Mouse (Mus musculus) heart, embryonic 13.5 days (tissue): ENCODE results near the gene Ift57. TPM values are rescaled to one million over a fixed set of nuclear protein-coding genes. Genes with fewer than 3 reads are reported as not detected.

Experiments
- ATAC-seq: fragments of 200-750 bp; cut with Nextera tagmentation; 2 replicates; pipeline ENCODE4 v1.8.0; 2017; ENCODE audit warnings: moderate TSS enrichment; ENCODE audit not compliant: insufficient number of reproducible peaks, low FRiP score, low TSS enrichment; ENCODE audit errors: extremely low read depth
- H3K27ac ChIP-seq: fragments of 300-500 bp; sonication (generic); replicated peaks from 2 replicates; pipeline ENCODE4 v1.5.1; 2015; ENCODE audit warnings: moderate library complexity, mild to moderate bottlenecking, inconsistent platforms
- H3K27me3 ChIP-seq: fragments of 300-500 bp; sonication (generic); replicated peaks from 2 replicates; pipeline ENCODE4 v1.6.1; 2015; ENCODE audit warnings: mild to moderate bottlenecking, inconsistent platforms
- H3K36me3 ChIP-seq: fragments of 300-500 bp; sonication (generic); 2 replicates; pipeline ENCODE4 v1.6.1; 2015; ENCODE audit warnings: mild to moderate bottlenecking, inconsistent platforms
- H3K4me1 ChIP-seq: fragments of 300-500 bp; sonication (generic); 2 replicates; pipeline ENCODE4 v1.6.1; 2015; ENCODE audit warnings: inconsistent platforms
- H3K4me2 ChIP-seq: fragments of 300-500 bp; sonication (generic); 2 replicates; pipeline ENCODE4 v1.6.1; 2015; ENCODE audit warnings: inconsistent platforms, mild to moderate bottlenecking, moderate library complexity
- H3K4me3 ChIP-seq: fragments of 300-500 bp; sonication (generic); 2 replicates; pipeline ENCODE4 v1.5.1; 2015; ENCODE audit warnings: moderate library complexity, mild to moderate bottlenecking, inconsistent platforms
- H3K9ac ChIP-seq: fragments of 300-500 bp; sonication (generic); 2 replicates; pipeline ENCODE4 v1.6.1; 2015; ENCODE audit warnings: inconsistent platforms, mild to moderate bottlenecking, moderate library complexity
- H3K9me3 ChIP-seq: fragments of 300-500 bp; sonication (generic); 2 replicates; pipeline ENCODE4 v1.6.1; 2016; ENCODE audit warnings: inconsistent platforms
- WGBS: fragments of 180-500 bp; shearing (Covaris S2); methylation state at CpG from one replicate; pipeline ENCODE4 v1.1.7; 2015; ENCODE audit warnings: mixed read lengths; 5-methylcytosine and 5-hydroxymethylcytosine counted together
- polyA plus RNA-seq: library from polyadenylated mRNA; unstranded; fragments of >200 nt; fragmentation: Nextera tagmentation; extraction: Ambion mirVana; gene quantifications from 2 replicates; pipeline ENCODE4 v1.2.1, GENCODE M21; 2015

Ift57 gene
- 16.0 and 19.6 TPM in 2 replicates for polyA plus RNA-seq

GRCm38 (mm10) chr16:49698620-49699525, at the start of gene Ift57:
TSS of gene Ift57 (plus strand) at chr16:49699233.
- Histone ChIP-seq H3K27me3 (no peaks in the 10 kb centered on the region), H3K4me3 (peak within 1 kb of the TSS; percentile 79), H3K9ac (peak within 1 kb of the TSS; percentile 82), H3K36me3 (no peaks in the 10 kb centered on the region), H3K27ac (no peak within 1 kb of the TSS; the same call in 1 of the 2 replicates), H3K9me3 (no peaks in the 10 kb centered on the region), H3K4me1 (peaks cover 18% of the 10 kb centered on the region), H3K4me2 (peak within 1 kb of the TSS; percentile 82)
- 1% methylated on average over 53 of the region's 53 CpGs for WGBS
- ATAC-seq = peak; percentile 100

GRCm38 (mm10) chr16:49657182-49657581, 41.9 kb upstream of the Ift57 start:
- no peaks in the 10 kb centered on the region for H3K27me3 ChIP-seq
- no peaks in the 10 kb centered on the region for H3K4me1 ChIP-seq
- no peak overlapping the region for H3K9ac ChIP-seq
- ATAC-seq = no peak
- no peak overlapping the region for H3K4me3 ChIP-seq
- H3K9me3 ChIP-seq = no peaks in the 10 kb centered on the region
- H3K36me3 ChIP-seq = no peaks in the 10 kb centered on the region
- WGBS = 82% methylated on average over 4 of the region's 4 CpGs
- H3K4me2 ChIP-seq = no peak overlapping the region
- H3K27ac ChIP-seq = no peak overlapping the region

GRCm38 (mm10) chr16:49658029-49658428, 41.0 kb upstream of the Ift57 start:
- Histone ChIP-seq H3K4me1 (no peaks in the 10 kb centered on the region), H3K4me3 (no peak overlapping the region), H3K27ac (no peak overlapping the region), H3K9ac (no peak overlapping the region), H3K27me3 (no peaks in the 10 kb centered on the region), H3K36me3 (no peaks in the 10 kb centered on the region), H3K4me2 (no peak overlapping the region), H3K9me3 (no peaks in the 10 kb centered on the region)
- no peak for ATAC-seq
- 55% methylated on average over 5 of the region's 5 CpGs for WGBS

- H3K4me2 ChIP-seq = no peak overlapping the region
- H3K27me3 ChIP-seq = no peaks in the 10 kb centered on the region
- H3K9me3 ChIP-seq = no peaks in the 10 kb centered on the region
- no peak overlapping the region for H3K4me3 ChIP-seq
- H3K4me1 ChIP-seq = no peaks in the 10 kb centered on the region
- WGBS = 51% methylated on average over 2 of the region's 2 CpGs
- no peak overlapping the region for H3K27ac ChIP-seq
- ATAC-seq = no peak
- H3K36me3 ChIP-seq = no peaks in the 10 kb centered on the region
- no peak overlapping the region for H3K9ac ChIP-seq
Observed at GRCm38 (mm10) chr16:49659131-49659530, 39.9 kb upstream of the Ift57 start.

GRCm38 (mm10) chr16:49660111-49660510, 38.9 kb upstream of the Ift57 start:
- Histone ChIP-seq H3K36me3 (no peaks in the 10 kb centered on the region), H3K27ac (no peak overlapping the region), H3K9ac (no peak overlapping the region), H3K27me3 (no peaks in the 10 kb centered on the region), H3K4me1 (no peaks in the 10 kb centered on the region), H3K9me3 (no peaks in the 10 kb centered on the region), H3K4me2 (no peak overlapping the region), H3K4me3 (no peak overlapping the region)
- WGBS = 73% methylated on average over 3 of the region's 3 CpGs
- ATAC-seq = no peak

GRCm38 (mm10) chr16:49662201-49662600, 36.8 kb upstream of the Ift57 start:
- Histone ChIP-seq H3K4me2 (no peak overlapping the region), H3K9ac (no peak overlapping the region), H3K27ac (no peak overlapping the region), H3K36me3 (no peaks in the 10 kb centered on the region), H3K9me3 (no peaks in the 10 kb centered on the region), H3K4me1 (no peaks in the 10 kb centered on the region), H3K4me3 (no peak overlapping the region), H3K27me3 (no peaks in the 10 kb centered on the region)
- 81% methylated on average over 6 of the region's 6 CpGs for WGBS
- no peak for ATAC-seq

GRCm38 (mm10) chr16:49664677-49665076, 34.4 kb upstream of the Ift57 start:
- WGBS = 80% methylated on average over 7 of the region's 7 CpGs
- Histone ChIP-seq H3K4me2 (no peak overlapping the region), H3K27me3 (no peaks in the 10 kb centered on the region), H3K4me3 (no peak overlapping the region), H3K4me1 (no peaks in the 10 kb centered on the region), H3K9me3 (no peaks in the 10 kb centered on the region), H3K9ac (no peak overlapping the region), H3K36me3 (no peaks in the 10 kb centered on the region), H3K27ac (no peak overlapping the region)
- ATAC-seq = no peak

GRCm38 (mm10) chr16:49679666-49680065, 19.4 kb upstream of the Ift57 start:
- Histone ChIP-seq H3K9me3 (no peaks in the 10 kb centered on the region), H3K4me1 (no peaks in the 10 kb centered on the region), H3K4me3 (no peak overlapping the region), H3K36me3 (no peaks in the 10 kb centered on the region), H3K27me3 (no peaks in the 10 kb centered on the region), H3K27ac (no peak overlapping the region), H3K4me2 (no peak overlapping the region), H3K9ac (no peak overlapping the region)
- no peak for ATAC-seq
- 60% methylated on average over 6 of the region's 6 CpGs for WGBS

- no peaks in the 10 kb centered on the region for H3K36me3 ChIP-seq
- no peaks in the 10 kb centered on the region for H3K27me3 ChIP-seq
- H3K27ac ChIP-seq = no peak overlapping the region
- WGBS = 88% methylated on average over 4 of the region's 4 CpGs
- no peak overlapping the region for H3K4me2 ChIP-seq
- ATAC-seq = no peak
- H3K9ac ChIP-seq = no peak overlapping the region
- H3K9me3 ChIP-seq = no peaks in the 10 kb centered on the region
- no peaks in the 10 kb centered on the region for H3K4me1 ChIP-seq
- H3K4me3 ChIP-seq = no peak overlapping the region
Observed at GRCm38 (mm10) chr16:49684961-49685360, 14.1 kb upstream of the Ift57 start.

- no peaks in the 10 kb centered on the region for H3K27me3 ChIP-seq
- 41% methylated on average over 5 of the region's 5 CpGs for WGBS
- peak overlapping the region; percentile 82 for H3K4me2 ChIP-seq
- no peak overlapping the region for H3K27ac ChIP-seq
- no peaks in the 10 kb centered on the region for H3K9me3 ChIP-seq
- peaks cover 18% of the 10 kb centered on the region for H3K4me1 ChIP-seq
- ATAC-seq = no peak
- peak overlapping the region; percentile 82 for H3K9ac ChIP-seq
- peak overlapping the region; percentile 79 for H3K4me3 ChIP-seq
- H3K36me3 ChIP-seq = no peaks in the 10 kb centered on the region
Observed at GRCm38 (mm10) chr16:49699821-49700220, 788 bp downstream of the Ift57 start.

GRCm38 (mm10) chr16:49708074-49708473, 9.0 kb downstream of the Ift57 start:
- no peaks in the 10 kb centered on the region for H3K27me3 ChIP-seq
- 61% methylated on average over 1 of the region's 1 CpGs for WGBS
- H3K9ac ChIP-seq = no peak overlapping the region
- H3K4me3 ChIP-seq = no peak overlapping the region
- H3K36me3 ChIP-seq = peaks cover 19% of the 10 kb centered on the region
- no peaks in the 10 kb centered on the region for H3K9me3 ChIP-seq
- no peaks in the 10 kb centered on the region for H3K4me1 ChIP-seq
- H3K4me2 ChIP-seq = no peak overlapping the region
- H3K27ac ChIP-seq = no peak overlapping the region
- no peak for ATAC-seq

- Histone ChIP-seq H3K4me2 (no peak overlapping the region), H3K27ac (no peak overlapping the region), H3K9ac (no peak overlapping the region), H3K36me3 (peaks cover 19% of the 10 kb centered on the region), H3K4me1 (no peaks in the 10 kb centered on the region), H3K9me3 (no peaks in the 10 kb centered on the region), H3K4me3 (no peak overlapping the region), H3K27me3 (no peaks in the 10 kb centered on the region)
- 85% methylated on average over 3 of the region's 3 CpGs for WGBS
- no peak for ATAC-seq
Observed at GRCm38 (mm10) chr16:49710188-49710587, 11.2 kb downstream of the Ift57 start.
